ENCODE assay signal across 8 mouse cellular contexts in genomic region chrX:50602461-50602875, GRCm38 (mm10).
DNase-seq lines count a peak whose midpoint lies in the region; ATAC-seq and TF ChIP-seq lines count a peak whose summit lies in the region.
"Not testable (repeated sequence)": the region's sequence is repeated elsewhere in the genome, so short reads cannot be mapped to it uniquely, and the experiment has no call there.

No protein-coding gene starts in this region.

- not testable (repeated sequence) for H3K4me2 ChIP-seq in embryonic facial prominence, embryonic 11.5 days (ENCODE audit: low read depth, low read length)
- peak overlapping the region; percentile 37; the same call in 1 of the 2 replicates for H3K4me2 ChIP-seq in hindbrain, embryonic 13.5 days
- peak overlapping the region; percentile 43; the same call in 1 of the 2 replicates for H3K4me2 ChIP-seq in kidney, postnatal 0 days (ENCODE audit: low read length)
- H3K4me2 ChIP-seq in liver, embryonic 16.5 days (ENCODE audit: low read depth, low read length) = peak overlapping the region; percentile 37
- H3K4me2 ChIP-seq in midbrain, embryonic 15.5 days = peak overlapping the region; percentile 39
- H3K4me2 ChIP-seq in stomach, embryonic 16.5 days (ENCODE audit: low read depth, low read length) = peak overlapping the region; percentile 16; the same call in 1 of the 2 replicates

- 70% methylated on average over 9 of the region's 9 CpGs for WGBS in embryonic facial prominence, embryonic 11.5 days
- WGBS in hindbrain, embryonic 13.5 days = 79% methylated on average over 9 of the region's 9 CpGs
- WGBS in kidney, postnatal 0 days = 44% methylated on average over 9 of the region's 9 CpGs
- 37% methylated on average over 9 of the region's 9 CpGs for WGBS in liver, embryonic 16.5 days (ENCODE audit: insufficient replicate concordance)
- WGBS in midbrain, embryonic 15.5 days = 71% methylated on average over 9 of the region's 9 CpGs
- WGBS in stomach, embryonic 16.5 days = 76% methylated on average over 9 of the region's 9 CpGs

- not testable (repeated sequence) for H3K9me3 ChIP-seq in embryonic facial prominence, embryonic 11.5 days (replicated peaks; ENCODE audit: control insufficient read depth, low read length); hindbrain, embryonic 13.5 days; kidney, postnatal 0 days (replicated peaks; ENCODE audit: low read length); liver, embryonic 16.5 days (replicated peaks; ENCODE audit: control insufficient read depth, low read length); midbrain, embryonic 15.5 days; stomach, embryonic 16.5 days (replicated peaks; ENCODE audit: control insufficient read depth, low read length)

- peak; percentile 44; the same call in 1 of the 2 replicates for TF ChIP-seq CTCF in kidney, postnatal 0 days (IDR thresholded peaks at IDR 0.05; ENCODE audit: low read depth)

- H3K9ac ChIP-seq in embryonic facial prominence, embryonic 11.5 days (replicated peaks; ENCODE audit: low read length); hindbrain, embryonic 13.5 days; kidney, postnatal 0 days (ENCODE audit: low read depth, low read length); liver, embryonic 16.5 days (ENCODE audit: low read depth, low read length); midbrain, embryonic 15.5 days: not testable (repeated sequence)
- H3K9ac ChIP-seq in stomach, embryonic 16.5 days (ENCODE audit: low read length) = 0 out of 2 replicates have a peak overlapping the region, but pooled peaks have one; percentile 1

- peak; percentile 37 for DNase-seq in MN1 (ENCODE audit: low spot score)
- DNase-seq in embryonic facial prominence, embryonic 11.5 days (ENCODE audit: low spot score); kidney, postnatal 0 days (ENCODE audit: low spot score): not testable (repeated sequence)
- peak; percentile 56 for DNase-seq in gastrocnemius, postnatal 25 days

- not testable (repeated sequence) for H3K36me3 ChIP-seq in embryonic facial prominence, embryonic 11.5 days (replicated peaks; ENCODE audit: control insufficient read depth, insufficient read depth, low read depth, low read length); kidney, postnatal 0 days (ENCODE audit: insufficient read depth, low read length); liver, embryonic 16.5 days (ENCODE audit: control insufficient read depth, insufficient read depth); midbrain, embryonic 15.5 days (replicated peaks); stomach, embryonic 16.5 days (ENCODE audit: control insufficient read depth, insufficient read depth, low read length)
- H3K36me3 ChIP-seq in hindbrain, embryonic 13.5 days = peaks cover 16% of the 10 kb centered on the region

- not testable (repeated sequence) for H3K27me3 ChIP-seq in embryonic facial prominence, embryonic 11.5 days (ENCODE audit: control insufficient read depth, insufficient read depth, low read length); hindbrain, embryonic 13.5 days; kidney, postnatal 0 days (ENCODE audit: insufficient read depth, low read length); liver, embryonic 16.5 days (ENCODE audit: control insufficient read depth, insufficient read depth, low read depth, low read length); midbrain, embryonic 15.5 days (replicated peaks); stomach, embryonic 16.5 days (ENCODE audit: control insufficient read depth, insufficient read depth, low read length)

- not testable (repeated sequence) for ATAC-seq in embryonic facial prominence, embryonic 11.5 days (replicated peaks; ENCODE audit: insufficient number of reproducible peaks, low FRiP score, low TSS enrichment, low read depth); hindbrain, embryonic 13.5 days (ENCODE audit: low FRiP score); kidney, postnatal 0 days (replicated peaks; ENCODE audit: low FRiP score, low read depth); midbrain, embryonic 15.5 days (replicated peaks); stomach, embryonic 16.5 days (ENCODE audit: insufficient read depth, low FRiP score)
- ATAC-seq in liver, embryonic 16.5 days (ENCODE audit: low read depth) = peak; percentile 35; the same call in 1 of the 2 replicates

- not testable (repeated sequence) for H3K27ac ChIP-seq in embryonic facial prominence, embryonic 11.5 days (replicated peaks; ENCODE audit: low read depth, low read length); kidney, postnatal 0 days; liver, embryonic 16.5 days (ENCODE audit: low read length); stomach, embryonic 16.5 days (ENCODE audit: low read length)
- H3K27ac ChIP-seq in hindbrain, embryonic 13.5 days = peak overlapping the region; percentile 69
- peak overlapping the region; percentile 78 for H3K27ac ChIP-seq in midbrain, embryonic 15.5 days

- not testable (repeated sequence) for H3K4me1 ChIP-seq in embryonic facial prominence, embryonic 11.5 days (ENCODE audit: control insufficient read depth, insufficient read depth, low read length); hindbrain, embryonic 13.5 days (replicated peaks); kidney, postnatal 0 days (replicated peaks; ENCODE audit: insufficient read depth, low read length); liver, embryonic 16.5 days (ENCODE audit: control insufficient read depth, low read depth, low read length); midbrain, embryonic 15.5 days; stomach, embryonic 16.5 days (ENCODE audit: control insufficient read depth, insufficient read depth, low read length)

- H3K4me3 ChIP-seq in embryonic facial prominence, embryonic 11.5 days (ENCODE audit: low read depth, low read length) = 0 out of 2 replicates have a peak overlapping the region, but pooled peaks have one; percentile 3
- H3K4me3 ChIP-seq in hindbrain, embryonic 13.5 days = peak overlapping the region; percentile 12; the same call in 1 of the 2 replicates
- H3K4me3 ChIP-seq in kidney, postnatal 0 days (replicated peaks; ENCODE audit: low read depth, low read length) = peak overlapping the region; percentile 13; the same call in 1 of the 2 replicates
- H3K4me3 ChIP-seq in liver, embryonic 16.5 days (ENCODE audit: low read depth, low read length) = peak overlapping the region; percentile 43
- peak overlapping the region; percentile 26 for H3K4me3 ChIP-seq in midbrain, embryonic 15.5 days
- peak overlapping the region; percentile 31 for H3K4me3 ChIP-seq in stomach, embryonic 16.5 days (replicated peaks; ENCODE audit: low read length)
